Mouse (Mus musculus) hindbrain, embryonic 14.5 days (tissue): ENCODE data around the gene Adk. TPM values are rescaled to one million over a fixed set of nuclear protein-coding genes. Genes with fewer than 3 reads are reported as not detected.

ENCODE experiments used
- ATAC-seq: fragments of 200-750 bp; cut with Nextera tagmentation; 2 replicates; pipeline ENCODE4 v1.8.0; 2017; ENCODE audit warnings: moderate number of reproducible peaks, mild to moderate bottlenecking, moderate TSS enrichment, moderate library complexity; ENCODE audit not compliant: low FRiP score
- DNase-seq: peaks from one replicate; pipeline ENCODE4 v3.0.0-alpha.2; 2015; ENCODE audit warnings: low spot score
- H3K27ac ChIP-seq: fragments of 300-500 bp; sonication (generic); 2 replicates; pipeline ENCODE4 v1.5.1; 2014; ENCODE audit warnings: mild to moderate bottlenecking, moderate library complexity
- H3K27me3 ChIP-seq: fragments of 300-500 bp; sonication (generic); 2 replicates; pipeline ENCODE4 v1.6.1; 2014; ENCODE audit warnings: mild to moderate bottlenecking, low read length, mixed read lengths; ENCODE audit not compliant: control insufficient read depth, insufficient read depth
- H3K36me3 ChIP-seq: fragments of 300-500 bp; sonication (generic); replicated peaks from 2 replicates; pipeline ENCODE4 v1.6.1; 2014; ENCODE audit not compliant: control insufficient read depth, insufficient read depth
- H3K4me1 ChIP-seq: fragments of 300-500 bp; sonication (generic); replicated peaks from 2 replicates; pipeline ENCODE4 v1.6.1; 2014; ENCODE audit warnings: antibody characterized with exemption, low read length, mixed read lengths; ENCODE audit not compliant: control insufficient read depth, insufficient read depth
- H3K4me2 ChIP-seq: fragments of 300-500 bp; sonication (generic); replicated peaks from 2 replicates; pipeline ENCODE4 v1.6.1; 2014; ENCODE audit warnings: mild to moderate bottlenecking, moderate library complexity
- H3K4me3 ChIP-seq: fragments of 300-500 bp; sonication (generic); replicated peaks from 2 replicates; pipeline ENCODE4 v1.5.1; 2014; ENCODE audit warnings: mild to moderate bottlenecking, low read length
- H3K9ac ChIP-seq: fragments of 300-500 bp; sonication (generic); 2 replicates; pipeline ENCODE4 v1.6.1; 2014
- H3K9me3 ChIP-seq: fragments of 300-500 bp; sonication (generic); 2 replicates; pipeline ENCODE4 v1.6.1; 2016; ENCODE audit warnings: low read length; ENCODE audit not compliant: control insufficient read depth
- WGBS: fragments of 180-500 bp; shearing (Covaris S2); extraction: QIAGEN DNeasy Blood & Tissue Kit; methylation state at CpG from one replicate; pipeline ENCODE4 v1.1.7; 2014; 5-methylcytosine and 5-hydroxymethylcytosine counted together
- polyA plus RNA-seq: library from polyadenylated mRNA; unstranded; fragments of >200 nt; fragmentation: Nextera tagmentation; extraction: Ambion mirVana; gene quantifications from 2 replicates; pipeline ENCODE4 v1.2.1, GENCODE M21; 2014

The Adk gene
- polyA plus RNA-seq, 1 experiment from 2014 or later, result 40.2 TPM

DNA sequence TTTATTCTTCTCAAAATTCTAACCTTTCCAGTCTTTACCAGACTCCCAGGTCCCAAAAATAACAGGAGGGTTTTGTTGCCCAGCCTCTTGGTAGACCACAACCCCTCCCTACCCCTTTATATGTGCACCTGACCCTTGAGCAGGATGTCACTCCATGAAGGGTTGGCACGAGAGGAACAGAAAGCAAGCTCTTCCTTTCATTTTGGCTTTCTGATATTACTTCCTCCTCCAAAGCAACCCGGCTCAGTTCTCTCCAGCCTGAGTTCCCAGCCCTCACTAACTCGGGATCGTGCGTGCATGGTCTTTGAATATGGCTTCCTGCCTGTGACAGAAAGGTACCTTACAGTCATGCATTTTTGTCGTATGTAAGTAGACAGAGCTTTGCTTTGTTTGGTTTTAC lies 142.0 kb downstream of the Adk start:
- no peak for DNase-seq
- ATAC-seq, result no peak
- Histone ChIP-seq H3K9me3 (no peaks in the 10 kb centered on the region), H3K36me3 (no peaks in the 10 kb centered on the region), H3K4me1 (peaks cover 5% of the 10 kb centered on the region; the same call in 1 of the 2 replicates), H3K27ac (0 out of 2 replicates have a peak overlapping the region, but pooled peaks have one; percentile 5), H3K9ac (no peak overlapping the region), H3K27me3 (no peaks in the 10 kb centered on the region), H3K4me2 (no peak overlapping the region), H3K4me3 (no peak overlapping the region)
- WGBS, result 60% methylated on average over 6 of the region's 6 CpGs

DNA sequence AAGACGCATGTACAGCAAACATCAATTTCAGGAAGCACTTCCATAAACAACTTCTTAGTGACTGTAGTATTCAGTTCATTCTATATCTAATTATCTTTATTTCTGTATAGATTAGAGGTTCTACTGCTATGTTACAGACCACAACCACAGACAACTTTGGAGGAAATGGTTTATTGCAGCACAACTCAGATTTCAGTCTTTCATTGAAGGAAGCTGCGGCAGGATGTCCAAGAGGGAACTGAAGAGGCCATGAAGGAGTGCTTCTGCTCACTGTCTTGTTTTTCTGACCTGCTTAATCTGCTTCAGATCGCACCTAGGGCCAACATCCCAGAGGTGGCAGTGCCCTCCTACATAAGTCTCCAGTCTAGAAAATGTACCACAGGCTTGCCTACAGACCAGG lies 148.5 kb downstream of the Adk start:
- Histone ChIP-seq H3K36me3 (no peaks in the 10 kb centered on the region), H3K9me3 (no peaks in the 10 kb centered on the region), H3K4me3 (no peak overlapping the region), H3K4me2 (no peak overlapping the region), H3K27ac (no peak overlapping the region), H3K27me3 (no peaks in the 10 kb centered on the region), H3K9ac (no peak overlapping the region), H3K4me1 (no peaks in the 10 kb centered on the region)
- ATAC-seq (no peak), DNase-seq (no peak)
- 89% methylated on average over 3 of the region's 3 CpGs for WGBS

DNA sequence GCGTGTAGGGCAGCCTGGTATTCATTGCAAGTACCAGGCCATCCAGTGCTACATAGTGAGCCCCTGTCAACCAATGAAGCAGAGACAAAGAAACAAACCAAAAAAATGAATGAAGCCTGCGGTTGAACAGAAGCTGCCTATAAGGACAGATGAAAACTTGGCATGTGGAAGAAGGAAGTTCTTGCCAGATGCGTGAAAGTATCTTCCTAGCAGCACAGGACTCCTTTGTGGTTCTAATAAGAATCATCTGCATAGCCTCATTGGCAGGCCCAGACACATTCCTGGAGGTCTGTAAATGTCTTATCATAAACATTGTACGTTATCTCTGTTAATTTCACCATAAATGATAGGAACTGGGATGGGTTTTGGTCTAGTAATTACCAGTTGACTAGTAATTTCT lies 154.1 kb downstream of the Adk start:
- Histone ChIP-seq H3K9me3 (no peaks in the 10 kb centered on the region), H3K27me3 (no peaks in the 10 kb centered on the region), H3K4me3 (no peak overlapping the region), H3K27ac (no peak overlapping the region), H3K9ac (no peak overlapping the region), H3K4me2 (no peak overlapping the region), H3K36me3 (no peaks in the 10 kb centered on the region), H3K4me1 (no peaks in the 10 kb centered on the region)
- 85% methylated on average over 4 of the region's 4 CpGs for WGBS
- ATAC-seq (no peak), DNase-seq (no peak)

DNA sequence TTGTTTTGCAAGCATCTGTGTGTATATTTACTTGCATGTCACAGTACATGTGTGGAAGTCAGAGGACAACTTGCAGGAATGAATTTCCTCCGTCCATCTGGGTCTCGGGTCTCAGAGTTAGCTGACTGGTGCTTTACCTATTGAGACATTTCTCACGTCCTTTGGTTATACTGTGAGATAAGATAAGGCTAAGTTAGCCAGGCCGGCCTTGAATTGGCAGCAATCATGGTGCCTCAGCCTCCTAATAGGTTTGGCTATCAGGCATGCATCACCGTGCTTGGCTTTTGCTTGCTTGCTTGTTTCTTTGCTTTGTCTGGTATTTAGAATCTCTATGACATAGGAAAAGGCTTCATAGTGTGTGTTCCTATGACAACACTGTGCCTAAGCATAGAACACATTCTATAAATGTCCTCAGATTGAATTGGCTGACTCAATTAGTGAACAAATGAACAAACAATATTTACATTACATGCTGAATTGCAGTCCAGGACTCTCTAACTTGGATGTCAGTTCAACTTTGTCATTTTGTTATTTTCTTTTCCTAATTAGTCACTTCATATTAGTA lies 169.3 kb downstream of the Adk start:
- Histone ChIP-seq H3K4me1 (peaks cover 17% of the 10 kb centered on the region), H3K4me3 (no peak overlapping the region), H3K27me3 (no peaks in the 10 kb centered on the region), H3K9me3 (no peaks in the 10 kb centered on the region), H3K27ac (peak overlapping the region; percentile 32; the same call in 1 of the 2 replicates), H3K36me3 (no peaks in the 10 kb centered on the region), H3K9ac (no peak overlapping the region), H3K4me2 (no peak overlapping the region)
- 80% methylated on average over 5 of the region's 5 CpGs for WGBS
- no peak for DNase-seq
- ATAC-seq, result no peak

DNA sequence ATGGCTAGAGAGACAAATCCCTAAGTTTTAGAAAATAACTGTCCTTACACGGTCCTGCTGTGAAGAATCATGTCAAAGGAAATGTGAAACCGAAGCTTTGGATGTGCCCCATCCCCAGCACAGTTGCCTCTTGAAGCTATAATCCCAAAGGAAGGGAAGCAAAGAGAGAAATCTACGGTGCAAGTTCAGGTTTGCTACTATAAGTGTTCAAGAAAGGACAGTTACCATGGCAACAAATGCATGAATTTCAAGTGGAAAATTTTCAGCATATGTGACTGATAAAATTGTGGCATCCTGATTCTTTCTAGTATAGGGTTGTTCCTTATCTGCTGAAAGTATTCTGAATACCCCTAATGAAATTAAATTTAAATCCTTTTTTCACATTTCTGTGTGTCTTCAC lies 169.8 kb downstream of the Adk start:
- DNase-seq (peak; percentile 58), ATAC-seq (no peak)
- Histone ChIP-seq H3K4me3 (no peak overlapping the region), H3K4me1 (peaks cover 17% of the 10 kb centered on the region), H3K36me3 (no peaks in the 10 kb centered on the region), H3K4me2 (no peak overlapping the region), H3K9me3 (no peaks in the 10 kb centered on the region), H3K9ac (no peak overlapping the region), H3K27ac (peak overlapping the region; percentile 32; the same call in 1 of the 2 replicates), H3K27me3 (no peaks in the 10 kb centered on the region)
- WGBS, result 44% methylated on average over 3 of the region's 3 CpGs

DNA sequence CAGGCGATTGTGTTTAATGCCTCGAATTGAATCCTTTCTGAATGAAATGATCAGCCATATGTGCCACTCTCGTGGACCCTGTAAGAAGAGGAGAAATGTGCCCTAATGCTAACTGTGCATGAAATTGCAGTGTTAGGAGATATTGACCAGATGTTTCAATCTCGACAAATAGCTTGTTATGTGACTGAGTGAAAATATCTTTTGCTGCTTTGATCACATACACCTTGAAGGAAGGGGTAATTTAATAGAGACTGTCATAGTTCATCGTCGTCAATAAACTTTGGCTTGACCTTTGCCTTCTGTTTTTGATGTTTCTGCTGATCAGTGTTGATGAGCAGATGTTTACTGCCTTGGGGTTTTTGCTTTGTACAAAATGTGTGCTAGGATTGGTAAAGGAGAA lies 171.1 kb downstream of the Adk start:
- Histone ChIP-seq H3K4me3 (no peak overlapping the region), H3K4me1 (peaks cover 17% of the 10 kb centered on the region), H3K27me3 (no peaks in the 10 kb centered on the region), H3K9me3 (no peaks in the 10 kb centered on the region), H3K36me3 (no peaks in the 10 kb centered on the region), H3K27ac (no peak overlapping the region), H3K9ac (no peak overlapping the region), H3K4me2 (no peak overlapping the region)
- DNase-seq, result no peak
- ATAC-seq, result no peak
- 74% methylated on average over 6 of the region's 6 CpGs for WGBS

DNA sequence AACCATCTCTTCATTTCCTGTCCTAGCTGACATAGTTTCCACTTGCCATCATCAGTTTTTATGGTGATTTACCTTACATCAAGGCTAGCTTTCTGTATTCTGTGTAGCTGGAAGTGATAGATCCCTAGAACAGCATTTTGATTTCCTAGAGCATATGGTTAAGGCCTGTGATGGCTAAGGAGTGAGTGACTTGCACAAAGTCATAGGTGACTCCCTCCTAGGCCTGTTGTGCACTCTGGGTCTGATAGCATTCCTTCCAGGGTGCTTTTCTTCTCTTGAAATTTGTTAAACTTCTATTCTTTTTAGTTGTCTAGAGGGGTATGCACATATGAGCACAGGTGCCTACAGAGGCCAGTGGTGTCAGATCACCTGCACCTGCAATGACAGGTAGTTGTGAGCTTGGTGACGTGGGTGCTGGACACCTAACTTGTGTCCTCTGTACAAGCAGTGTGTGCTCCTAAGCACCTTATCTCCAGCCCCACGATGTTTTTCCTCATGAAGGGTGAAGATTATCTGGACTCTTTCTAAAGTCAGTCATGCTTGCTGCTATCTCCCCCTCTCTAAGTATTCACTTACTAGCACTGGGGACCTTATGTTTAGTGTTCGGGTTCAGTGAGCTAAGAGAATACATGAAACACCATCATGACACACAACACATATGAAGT lies 171.7 kb downstream of the Adk start:
- H3K4me2 ChIP-seq, result no peak overlapping the region
- H3K9me3 ChIP-seq, result no peaks in the 10 kb centered on the region
- no peaks in the 10 kb centered on the region for H3K27me3 ChIP-seq
- H3K4me3 ChIP-seq, result no peak overlapping the region
- ATAC-seq (no peak), DNase-seq (no peak)
- H3K27ac ChIP-seq, result no peak overlapping the region
- H3K4me1 ChIP-seq, result peaks cover 17% of the 10 kb centered on the region
- WGBS, result 91% methylated on average over 3 of the region's 3 CpGs
- no peaks in the 10 kb centered on the region for H3K36me3 ChIP-seq
- no peak overlapping the region for H3K9ac ChIP-seq

DNA sequence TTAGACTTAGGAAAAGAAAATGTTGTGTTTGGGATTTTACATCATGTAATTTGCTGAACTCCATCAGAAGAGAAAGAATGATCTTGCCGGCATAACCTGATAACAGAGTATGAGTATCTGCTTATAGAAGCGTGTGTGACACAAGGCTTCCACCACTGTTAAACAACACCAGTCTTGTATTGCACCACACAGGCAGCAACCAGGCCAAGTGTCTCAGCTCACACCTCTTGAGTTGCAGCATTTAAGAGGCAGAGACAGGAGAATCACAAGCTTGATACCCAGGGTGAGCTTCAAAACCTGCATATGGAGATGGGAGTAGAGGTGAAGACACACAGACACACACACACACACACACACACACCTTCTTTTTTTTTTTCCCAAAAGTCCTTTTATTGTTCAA lies 184.7 kb downstream of the Adk start:
- H3K27me3 ChIP-seq, result no peaks in the 10 kb centered on the region
- H3K27ac ChIP-seq, result no peak overlapping the region
- H3K36me3 ChIP-seq, result no peaks in the 10 kb centered on the region
- no peaks in the 10 kb centered on the region for H3K9me3 ChIP-seq
- H3K9ac ChIP-seq, result no peak overlapping the region
- WGBS, result 97% methylated on average over 2 of the region's 2 CpGs
- DNase-seq (no peak), ATAC-seq (no peak)
- no peak overlapping the region for H3K4me3 ChIP-seq
- no peak overlapping the region for H3K4me2 ChIP-seq
- H3K4me1 ChIP-seq, result no peaks in the 10 kb centered on the region

DNA sequence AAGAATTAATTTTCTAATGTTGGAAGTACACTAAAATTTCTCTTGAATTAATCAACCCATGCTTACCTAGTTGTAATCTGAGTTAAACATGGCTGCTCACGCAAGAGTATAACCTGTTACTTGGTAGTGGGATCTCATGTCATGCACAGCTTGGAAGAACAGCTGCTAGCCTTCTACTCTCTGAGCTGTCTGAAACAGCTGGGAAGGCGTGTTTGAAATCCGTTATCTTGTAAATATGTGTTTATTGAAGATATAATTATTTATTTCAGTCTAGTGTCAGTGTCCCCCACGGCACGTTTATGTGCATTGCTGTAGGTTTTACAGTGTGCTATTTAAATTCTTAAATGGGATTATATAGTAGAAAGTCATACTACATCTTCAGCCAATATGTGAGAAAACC lies 188.7 kb downstream of the Adk start:
- Histone ChIP-seq H3K9ac (no peak overlapping the region), H3K27me3 (no peaks in the 10 kb centered on the region), H3K4me2 (no peak overlapping the region), H3K4me1 (no peaks in the 10 kb centered on the region), H3K36me3 (no peaks in the 10 kb centered on the region), H3K4me3 (no peak overlapping the region), H3K27ac (no peak overlapping the region), H3K9me3 (no peaks in the 10 kb centered on the region)
- WGBS, result 87% methylated on average over 5 of the region's 5 CpGs
- ATAC-seq (no peak), DNase-seq (no peak)
